Comparison of ENCODE assay signal across 19 mouse cellular contexts in the genomic region with DNA sequence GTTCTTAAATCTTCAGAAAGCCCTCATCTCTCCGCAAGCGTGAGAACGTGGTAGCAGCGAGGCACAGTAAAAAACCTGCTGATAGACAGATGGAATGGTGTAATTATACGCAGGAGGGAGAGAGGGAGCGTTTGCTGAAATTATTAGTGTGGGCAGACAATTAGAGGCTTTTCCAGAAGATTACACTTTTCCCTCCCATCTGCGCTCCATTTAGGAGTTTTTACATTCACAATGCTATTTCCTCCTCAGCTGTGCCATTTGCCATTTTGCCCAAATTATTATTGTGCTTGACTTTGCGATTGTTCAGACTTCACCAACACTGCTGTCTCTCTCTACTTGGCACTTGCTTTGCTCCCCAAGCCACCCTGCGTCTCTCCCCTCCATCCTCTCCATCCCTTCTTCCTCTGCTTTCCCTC.
DNase-seq lines count a peak whose midpoint lies in the region.
"Had no signal": no experiment of that assay in that cellular context is flagged by ENCODE, and none has a peak within 500 bp of the region (broad histone marks: within the 10 kb centered on the region; RNA-seq: fewer than 3 reads in every experiment).

No protein-coding gene starts in this region.

- no peaks in the 10 kb centered on the region for H3K9me3 ChIP-seq in heart, embryonic 10.5 days
- H3K9me3 ChIP-seq: G1E; heart, embryonic 15.5 days; limb, embryonic 15.5 days; stomach, embryonic 15.5 days had no signal

- DNase-seq in left cerebral cortex, adult 11 months (ENCODE audit: low spot score) = peak; percentile 19
- no peak for DNase-seq in left cerebral cortex, adult 8-10 months (ENCODE audit: low spot score in 2 of 2)
- DNase-seq in cerebellum, adult 11 months = peak; percentile 22
- peak; percentile 76 for DNase-seq in cerebellum, adult 9-10 months
- DNase-seq in layer of hippocampus, adult 9-10 months (ENCODE audit: low spot score) = peak; percentile 67
- DNase-seq in heart, embryonic 10.5 days (ENCODE audit: low spot score) = no peak
- DNase-seq in thymus, postnatal 36 days = no peak
- DNase-seq: adrenal gland, adult 8-10 months; heart, adult 11 months; lung, adult 18-20 months; midbrain, embryonic 14.5 days; thymus, postnatal 14 days had no signal

- no peaks in the 10 kb centered on the region for H3K4me1 ChIP-seq in heart, embryonic 10.5 days
- H3K4me1 ChIP-seq: heart, embryonic 15.5 days; stomach, embryonic 15.5 days had no signal

- 85% methylated on average over 9 of the region's 9 CpGs for WGBS in heart, embryonic 10.5 days

- no peak overlapping the region for H3K27ac ChIP-seq in heart, embryonic 10.5 days
- H3K27ac ChIP-seq: heart, embryonic 15.5 days; hindbrain, embryonic 12.5 days; kidney, postnatal 0 days; limb, embryonic 15.5 days; macrophage; stomach, embryonic 15.5 days had no signal

- no peaks in the 10 kb centered on the region for H3K36me3 ChIP-seq in heart, embryonic 10.5 days
- H3K36me3 ChIP-seq: G1E; heart, embryonic 15.5 days; hindbrain, embryonic 12.5 days; limb, embryonic 15.5 days; stomach, embryonic 15.5 days had no signal

- no peak overlapping the region for H3K4me3 ChIP-seq in heart, embryonic 10.5 days
- H3K4me3 ChIP-seq: heart, embryonic 15.5 days; hindbrain, embryonic 12.5 days; limb, embryonic 15.5 days; stomach, embryonic 15.5 days had no signal

- no peaks in the 10 kb centered on the region for H3K27me3 ChIP-seq in heart, embryonic 10.5 days (ENCODE audit: insufficient read depth, poor library complexity, severe bottlenecking)
- H3K27me3 ChIP-seq: heart, embryonic 15.5 days; hindbrain, embryonic 12.5 days; limb, embryonic 15.5 days; stomach, embryonic 15.5 days had no signal

Comparison
In these comparisons a context has a peak if more than half of its experiments do, and no peak if none do; other contexts are left out.
1. DNase-seq: peak in left cerebral cortex, adult 11 months (single experiment), cerebellum, adult 11 months (single experiment), cerebellum, adult 9-10 months (single experiment) and layer of hippocampus, adult 9-10 months (single experiment); none in left cerebral cortex, adult 8-10 months (0 of 2), heart, embryonic 10.5 days (single experiment) and thymus, postnatal 36 days (0 of 2).